Mouse (Mus musculus): ENCODE results near the gene Bves. TPM values are rescaled to one million over a fixed set of nuclear protein-coding genes. Genes with fewer than 3 reads are reported as not detected.
A peak's percentile ranks its signal among the peaks of the same experiment; 100 is the strongest.
"Not testable (repeated sequence)": the region's sequence is repeated elsewhere in the genome, so short reads cannot be mapped to it uniquely, and the experiment has no call there.

Bves gene
- 2.5 and 3.7 TPM in 2 replicates for polyA plus RNA-seq (2015; fragmentation: Nextera tagmentation; extraction: Ambion mirVana)

GRCm38 (mm10) chr10:45335434-45336422, at the start of gene Bves:
Bves (plus strand) TSS chr10:45335772.
- Histone ChIP-seq H3K4me2 (replicated peaks) (peak within 1 kb of the TSS; percentile 91), H3K9me3 (replicated peaks) (no peaks in the 10 kb centered on the region), H3K36me3 (no peaks in the 10 kb centered on the region), H3K4me1 (0 out of 2 replicates have a peak, but pooled peaks cover 4% of the 10 kb centered on the region), H3K4me3 (replicated peaks) (peak within 1 kb of the TSS; percentile 59), H3K27me3 (peaks cover 26% of the 10 kb centered on the region), H3K9ac (peak within 1 kb of the TSS; percentile 34), H3K27ac (replicated peaks) (no peak within 1 kb of the TSS)
- under 1% methylated on average over 116 of the region's 116 CpGs for WGBS
- ATAC-seq (ENCODE audit: insufficient number of reproducible peaks, low FRiP score, low TSS enrichment, low read depth), result peak; percentile 47

GRCm38 (mm10) chr10:45288351-45288750, 47.2 kb upstream of the Bves start:
- no peaks in the 10 kb centered on the region for H3K36me3 ChIP-seq
- H3K4me3 ChIP-seq (replicated peaks), result no peak overlapping the region
- 48% methylated on average over 7 of the region's 7 CpGs for WGBS
- peaks cover 21% of the 10 kb centered on the region for H3K27me3 ChIP-seq
- no peak overlapping the region for H3K27ac ChIP-seq (replicated peaks)
- H3K9me3 ChIP-seq (replicated peaks), result no peaks in the 10 kb centered on the region
- H3K9ac ChIP-seq, result no peak overlapping the region
- no peak for ATAC-seq (ENCODE audit: insufficient number of reproducible peaks, low FRiP score, low TSS enrichment, low read depth)
- H3K4me1 ChIP-seq, result peaks cover 10% of the 10 kb centered on the region
- no peak overlapping the region for H3K4me2 ChIP-seq (replicated peaks)

- H3K36me3 ChIP-seq, result no peaks in the 10 kb centered on the region
- peaks cover 21% of the 10 kb centered on the region for H3K27me3 ChIP-seq
- H3K4me2 ChIP-seq (replicated peaks), result peak overlapping the region; percentile 95
- no peaks in the 10 kb centered on the region for H3K9me3 ChIP-seq (replicated peaks)
- H3K27ac ChIP-seq (replicated peaks), result no peak overlapping the region
- WGBS, result under 1% methylated on average over 71 of the region's 71 CpGs
- peak overlapping the region; percentile 57 for H3K4me3 ChIP-seq (replicated peaks)
- peaks cover 10% of the 10 kb centered on the region for H3K4me1 ChIP-seq
- peak overlapping the region; percentile 31; the same call in 1 of the 2 replicates for H3K9ac ChIP-seq
- ATAC-seq (ENCODE audit: insufficient number of reproducible peaks, low FRiP score, low TSS enrichment, low read depth), result peak; percentile 60; the same call in 1 of the 2 replicates
Observed at GRCm38 (mm10) chr10:45289218-45290105, 46.1 kb upstream of the Bves start.

GRCm38 (mm10) chr10:45290618-45291017, 45.0 kb upstream of the Bves start:
- H3K27me3 ChIP-seq, result peaks cover 21% of the 10 kb centered on the region
- peaks cover 10% of the 10 kb centered on the region for H3K4me1 ChIP-seq
- no peak overlapping the region for H3K9ac ChIP-seq
- 51% methylated on average over 5 of the region's 5 CpGs for WGBS
- H3K36me3 ChIP-seq, result no peaks in the 10 kb centered on the region
- no peaks in the 10 kb centered on the region for H3K9me3 ChIP-seq (replicated peaks)
- ATAC-seq (ENCODE audit: insufficient number of reproducible peaks, low FRiP score, low TSS enrichment, low read depth), result no peak
- H3K27ac ChIP-seq (replicated peaks), result no peak overlapping the region
- H3K4me3 ChIP-seq (replicated peaks), result no peak overlapping the region
- no peak overlapping the region for H3K4me2 ChIP-seq (replicated peaks)

GRCm38 (mm10) chr10:45292159-45292558, 43.4 kb upstream of the Bves start:
- H3K4me2 ChIP-seq (replicated peaks); ATAC-seq (ENCODE audit: insufficient number of reproducible peaks, low FRiP score, low TSS enrichment, low read depth); H3K4me3 ChIP-seq (replicated peaks); H3K27ac ChIP-seq (replicated peaks); H3K36me3 ChIP-seq; H3K9me3 ChIP-seq (replicated peaks); H3K9ac ChIP-seq: not testable (repeated sequence)
- H3K27me3 ChIP-seq, result peaks cover 21% of the 10 kb centered on the region
- WGBS, result 60% methylated on average over 4 of the region's 4 CpGs
- peaks cover 10% of the 10 kb centered on the region for H3K4me1 ChIP-seq

GRCm38 (mm10) chr10:45295093-45295492, 40.5 kb upstream of the Bves start:
- ATAC-seq (ENCODE audit: insufficient number of reproducible peaks, low FRiP score, low TSS enrichment, low read depth), result no peak
- Histone ChIP-seq H3K27me3 (peaks cover 3% of the 10 kb centered on the region), H3K27ac (replicated peaks) (no peak overlapping the region)

GRCm38 (mm10) chr10:45298503-45298902, 37.1 kb upstream of the Bves start:
- Histone ChIP-seq H3K27me3 (no peaks in the 10 kb centered on the region), H3K9me3 (replicated peaks) (no peaks in the 10 kb centered on the region), H3K27ac (replicated peaks) (no peak overlapping the region), H3K36me3 (no peaks in the 10 kb centered on the region), H3K4me2 (replicated peaks) (no peak overlapping the region), H3K4me3 (replicated peaks) (no peak overlapping the region), H3K9ac (no peak overlapping the region), H3K4me1 (no peaks in the 10 kb centered on the region)
- WGBS, result 69% methylated on average over 6 of the region's 6 CpGs
- no peak for ATAC-seq (ENCODE audit: insufficient number of reproducible peaks, low FRiP score, low TSS enrichment, low read depth)

More at GRCm38 (mm10) chr10:45295093-45295492, 40.5 kb upstream of the Bves start:
- Histone ChIP-seq H3K4me2 (replicated peaks) (no peak overlapping the region), H3K9ac (no peak overlapping the region), H3K9me3 (replicated peaks) (no peaks in the 10 kb centered on the region), H3K4me3 (replicated peaks) (no peak overlapping the region), H3K36me3 (no peaks in the 10 kb centered on the region), H3K4me1 (no peaks in the 10 kb centered on the region)
- 77% methylated on average over 5 of the region's 5 CpGs for WGBS

- no peak overlapping the region for H3K9ac ChIP-seq
- WGBS, result 88% methylated on average over 4 of the region's 4 CpGs
- no peak overlapping the region for H3K4me2 ChIP-seq (replicated peaks)
- H3K36me3 ChIP-seq, result no peaks in the 10 kb centered on the region
- H3K4me1 ChIP-seq, result no peaks in the 10 kb centered on the region
- ATAC-seq (ENCODE audit: insufficient number of reproducible peaks, low FRiP score, low TSS enrichment, low read depth), result no peak
- no peak overlapping the region for H3K27ac ChIP-seq (replicated peaks)
- no peaks in the 10 kb centered on the region for H3K9me3 ChIP-seq (replicated peaks)
- no peaks in the 10 kb centered on the region for H3K27me3 ChIP-seq
- no peak overlapping the region for H3K4me3 ChIP-seq (replicated peaks)
Observed at GRCm38 (mm10) chr10:45299509-45299908, 36.1 kb upstream of the Bves start.

GRCm38 (mm10) chr10:45303315-45304036, 32.1 kb upstream of the Bves start:
- 63% methylated on average over 14 of the region's 14 CpGs for WGBS
- Histone ChIP-seq H3K9me3 (replicated peaks) (no peaks in the 10 kb centered on the region), H3K36me3 (no peaks in the 10 kb centered on the region), H3K9ac (no peak overlapping the region), H3K4me3 (replicated peaks) (no peak overlapping the region), H3K27ac (replicated peaks) (no peak overlapping the region), H3K4me1 (no peaks in the 10 kb centered on the region), H3K4me2 (replicated peaks) (no peak overlapping the region), H3K27me3 (no peaks in the 10 kb centered on the region)
- no peak for ATAC-seq (ENCODE audit: insufficient number of reproducible peaks, low FRiP score, low TSS enrichment, low read depth)

- H3K27me3 ChIP-seq, result no peaks in the 10 kb centered on the region
- H3K9ac ChIP-seq, result no peak overlapping the region
- WGBS, result 69% methylated on average over 5 of the region's 5 CpGs
- no peak overlapping the region for H3K4me3 ChIP-seq (replicated peaks)
- H3K36me3 ChIP-seq, result no peaks in the 10 kb centered on the region
- H3K27ac ChIP-seq (replicated peaks), result no peak overlapping the region
- ATAC-seq (ENCODE audit: insufficient number of reproducible peaks, low FRiP score, low TSS enrichment, low read depth), result no peak
- H3K4me1 ChIP-seq, result no peaks in the 10 kb centered on the region
- no peak overlapping the region for H3K4me2 ChIP-seq (replicated peaks)
- H3K9me3 ChIP-seq (replicated peaks), result no peaks in the 10 kb centered on the region
Observed at GRCm38 (mm10) chr10:45305173-45305572, 30.4 kb upstream of the Bves start.
